24 mouse cellular contexts compared by ENCODE assay signal in the genomic region with DNA sequence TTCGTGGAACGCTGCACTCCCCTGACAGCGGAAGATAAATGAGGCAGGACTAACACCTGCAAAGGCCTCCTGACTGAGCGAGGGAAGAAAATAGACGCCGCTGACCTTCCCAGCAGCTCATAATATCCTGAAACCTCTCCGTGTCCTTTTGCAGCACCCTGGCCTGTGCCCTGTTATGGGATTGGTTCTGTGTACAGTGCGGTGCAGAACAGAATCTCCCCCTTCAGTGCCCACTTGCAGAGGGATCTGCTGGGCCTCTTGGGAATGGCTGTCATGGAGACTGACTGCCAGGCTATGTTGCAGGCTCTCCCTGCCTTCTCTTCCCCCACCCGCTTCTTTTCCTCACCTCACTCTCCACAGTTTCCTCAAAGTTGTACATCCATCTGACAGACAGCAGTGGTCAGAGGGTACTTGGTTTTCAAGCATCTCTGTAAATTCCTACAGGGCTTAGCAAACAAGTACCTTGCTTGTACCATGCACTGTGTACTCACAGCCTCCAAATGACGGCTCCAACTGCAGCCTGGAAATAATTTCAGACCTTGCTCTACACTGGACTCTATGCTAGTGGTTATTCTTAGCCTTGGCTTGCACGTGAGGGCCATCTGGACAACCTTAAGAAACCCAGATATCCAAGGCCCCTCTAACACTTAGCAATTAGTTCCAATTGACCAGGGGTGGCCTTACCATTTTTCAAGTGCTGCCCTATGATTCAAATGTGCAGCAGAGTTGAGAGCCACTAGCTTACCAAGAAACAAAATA.
A peak's percentile ranks its signal among the peaks of the same experiment; 100 is the strongest.
DNase-seq lines count a peak whose midpoint lies in the region; ATAC-seq and TF ChIP-seq lines count a peak whose summit lies in the region.
"Had no signal": no experiment of that assay in that cellular context is flagged by ENCODE, and none has a peak within 500 bp of the region (broad histone marks: within the 10 kb centered on the region; RNA-seq: fewer than 3 reads in every experiment).

No protein-coding gene starts in this region.

- peak overlapping the region; percentile 59 to 75 for H3K27ac ChIP-seq in heart, embryonic 14.5 days (replicated peaks in 1 of 2; ENCODE audit: control insufficient read depth in 1 of 2, insufficient read depth in 1 of 2, low read depth in 2 of 2, low read length in 2 of 2)
- no peak overlapping the region for H3K27ac ChIP-seq in kidney, embryonic 14.5 days (ENCODE audit: low read depth, low read length)
- H3K27ac ChIP-seq in stomach, embryonic 16.5 days (ENCODE audit: low read length), result no peak overlapping the region
- H3K27ac ChIP-seq: embryonic facial prominence, embryonic 13.5 days; layer of hippocampus, adult 2 months; midbrain, embryonic 15.5 days had no signal

- no peaks in the 10 kb centered on the region for H3K36me3 ChIP-seq in heart, embryonic 14.5 days (ENCODE audit: control insufficient read depth, insufficient read depth, low read length)
- H3K36me3 ChIP-seq in kidney, embryonic 14.5 days (ENCODE audit: control insufficient read depth, insufficient read depth, low read length), result no peaks in the 10 kb centered on the region
- H3K36me3 ChIP-seq in stomach, embryonic 16.5 days (ENCODE audit: control insufficient read depth, insufficient read depth, low read length), result no peaks in the 10 kb centered on the region
- H3K36me3 ChIP-seq: embryonic facial prominence, embryonic 13.5 days; midbrain, embryonic 15.5 days had no signal

- H3K27me3 ChIP-seq in heart, embryonic 14.5 days (ENCODE audit: control insufficient read depth, insufficient read depth, low read length), result no peaks in the 10 kb centered on the region
- peaks cover 10% of the 10 kb centered on the region; the same call in 1 of the 2 replicates for H3K27me3 ChIP-seq in kidney, embryonic 14.5 days (ENCODE audit: control insufficient read depth, insufficient read depth, low read length)
- H3K27me3 ChIP-seq in stomach, embryonic 16.5 days (ENCODE audit: control insufficient read depth, insufficient read depth, low read length), result peaks cover 6% of the 10 kb centered on the region; the same call in 1 of the 2 replicates
- H3K27me3 ChIP-seq: embryonic facial prominence, embryonic 13.5 days; megakaryocyte, embryonic 14.5 days; midbrain, embryonic 15.5 days had no signal

- H3K4me1 ChIP-seq in heart, embryonic 14.5 days (ENCODE audit: control insufficient read depth in 2 of 2, insufficient read depth in 2 of 2, low read length in 2 of 2), result peaks cover 12% of the 10 kb centered on the region in 2 experiments
- H3K4me1 ChIP-seq in kidney, embryonic 14.5 days (ENCODE audit: control insufficient read depth, insufficient read depth, low read length), result peaks cover 14% of the 10 kb centered on the region; the same call in 1 of the 2 replicates
- H3K4me1 ChIP-seq in stomach, embryonic 16.5 days (ENCODE audit: control insufficient read depth, insufficient read depth, low read length), result peaks cover 5% of the 10 kb centered on the region; the same call in 1 of the 2 replicates
- no peaks in the 10 kb centered on the region for H3K4me1 ChIP-seq in lung, adult 2 months (ENCODE audit: control insufficient read depth, insufficient read depth, low read length)
- H3K4me1 ChIP-seq: megakaryocyte, embryonic 14.5 days; midbrain, embryonic 15.5 days had no signal

- no peak for TF ChIP-seq POLR2A in lung, adult 2 months (IDR thresholded peaks at IDR 0.05; ENCODE audit: borderline replicate concordance, extremely low read depth, low read depth, low read length)

- no peak overlapping the region for H3K4me3 ChIP-seq in heart, embryonic 14.5 days (ENCODE audit: control insufficient read depth in 1 of 2, insufficient read depth in 1 of 2, low read depth in 1 of 2, low read length in 2 of 2)
- H3K4me3 ChIP-seq in kidney, embryonic 14.5 days (ENCODE audit: low read length), result no peak overlapping the region
- H3K4me3 ChIP-seq in stomach, embryonic 16.5 days (replicated peaks; ENCODE audit: low read length), result no peak overlapping the region
- H3K4me3 ChIP-seq in lung, adult 2 months (replicated peaks; ENCODE audit: extremely low read depth, low read depth, low read length), result no peak overlapping the region
- H3K4me3 ChIP-seq: embryonic facial prominence, embryonic 13.5 days; layer of hippocampus, adult 2 months; megakaryocyte, embryonic 14.5 days; midbrain, embryonic 15.5 days; myocyte had no signal

- 0 out of 2 replicates have a peak overlapping the region, but pooled peaks have one; percentile 2 for H3K4me2 ChIP-seq in heart, embryonic 14.5 days (ENCODE audit: low read length)
- H3K4me2 ChIP-seq in kidney, embryonic 14.5 days (replicated peaks; ENCODE audit: low read depth, low read length), result no peak overlapping the region
- H3K4me2 ChIP-seq in stomach, embryonic 16.5 days (ENCODE audit: low read depth, low read length), result no peak overlapping the region
- H3K4me2 ChIP-seq: embryonic facial prominence, embryonic 13.5 days; midbrain, embryonic 15.5 days had no signal

- peak; percentile 43 to 51 for DNase-seq in cerebellum, postnatal 10 days
- no peak for DNase-seq in cerebellum, postnatal 25 days
- no peak for DNase-seq in heart, adult 9 months (ENCODE audit: low spot score in 2 of 2)
- DNase-seq in kidney, adult 18-20 months, result no peak
- no peak for DNase-seq in lung, adult 2 months
- DNase-seq: adrenal gland, postnatal 10 days; cerebellum, adult 9-10 months; gastrocnemius, postnatal 36 days; kidney, postnatal 10 days; liver, postnatal 0 days; lung, postnatal 14 days; thymus, postnatal 36 days had no signal

- H3K9me3 ChIP-seq in heart, embryonic 14.5 days (ENCODE audit: control insufficient read depth, low read length), result no peaks in the 10 kb centered on the region
- H3K9me3 ChIP-seq in kidney, embryonic 14.5 days (ENCODE audit: control insufficient read depth, low read length), result no peaks in the 10 kb centered on the region
- no peaks in the 10 kb centered on the region for H3K9me3 ChIP-seq in stomach, embryonic 16.5 days (replicated peaks; ENCODE audit: control insufficient read depth, low read length)
- H3K9me3 ChIP-seq: embryonic facial prominence, embryonic 13.5 days; midbrain, embryonic 15.5 days had no signal

- ATAC-seq in heart, embryonic 14.5 days (ENCODE audit: insufficient number of reproducible peaks, insufficient read depth, low FRiP score, low read depth), result no peak
- peak; percentile 58 for ATAC-seq in kidney, embryonic 14.5 days (ENCODE audit: low FRiP score, low TSS enrichment)
- ATAC-seq in stomach, embryonic 16.5 days (ENCODE audit: insufficient read depth, low FRiP score), result 0 out of 2 replicates have a peak, but pooled peaks have one; percentile 25
- ATAC-seq: activated CD4-positive, CD25-positive, alpha-beta regulatory T cell, adult 4 months; CD4-positive, CD25-positive, alpha-beta regulatory T cell, adult 4 months; forebrain, embryonic 16.5 days; inflammation-experienced regulatory T-cells, adult 6 months; liver, postnatal 0 days; midbrain, embryonic 15.5 days had no signal

- TF ChIP-seq CTCF in lung, adult 2 months (IDR thresholded peaks at IDR 0.05; ENCODE audit: insufficient read depth, low read length), result no peak

- WGBS in heart, embryonic 14.5 days, result 54% methylated on average over 11 of the region's 11 CpGs
- 20% methylated on average over 11 of the region's 11 CpGs for WGBS in kidney, embryonic 14.5 days
- 52% methylated on average over 11 of the region's 11 CpGs for WGBS in stomach, embryonic 16.5 days
- 51% methylated on average over 11 of the region's 11 CpGs for WGBS in lung, adult 2 months

- H3K9ac ChIP-seq in heart, embryonic 14.5 days (ENCODE audit: low read length), result no peak overlapping the region
- no peak overlapping the region for H3K9ac ChIP-seq in kidney, embryonic 14.5 days (ENCODE audit: low read depth, low read length)
- H3K9ac ChIP-seq in stomach, embryonic 16.5 days (ENCODE audit: low read length), result no peak overlapping the region
- H3K9ac ChIP-seq: embryonic facial prominence, embryonic 13.5 days; liver, postnatal 0 days; midbrain, embryonic 15.5 days had no signal

Comparison
In these comparisons a context has a peak if more than half of its experiments do, and no peak if none do; other contexts are left out.
1. DNase-seq: peak in cerebellum, postnatal 10 days (2 of 2); none in cerebellum, postnatal 25 days (0 of 2), heart, adult 9 months (0 of 2), kidney, adult 18-20 months (single experiment) and lung, adult 2 months (single experiment).
2. H3K27ac ChIP-seq: peak in heart, embryonic 14.5 days (2 of 2); none in kidney, embryonic 14.5 days (single experiment) and stomach, embryonic 16.5 days (single experiment).